Mouse (Mus musculus) midbrain, embryonic 15.5 days (tissue): ENCODE measurements at regions not wholly inside any gene's neighbourhood (a gene's known extent, or its start where the extent isn't known, plus 50 kb on each side); places are given as distances from the start of the nearest gene placed in this dataset.
A peak's percentile ranks its signal among the peaks of the same experiment; 100 is the strongest.

Source experiments
- ATAC-seq: fragments of 200-750 bp; cut with Nextera tagmentation; replicated peaks from 2 replicates; pipeline ENCODE4 v1.8.0; 2017; ENCODE audit warnings: moderate TSS enrichment
- H3K27ac ChIP-seq: fragments of 300-500 bp; sonication (generic); 2 replicates; pipeline ENCODE4 v1.5.1; 2015; ENCODE audit warnings: mild to moderate bottlenecking, inconsistent platforms
- H3K27me3 ChIP-seq: fragments of 300-500 bp; sonication (generic); replicated peaks from 2 replicates; pipeline ENCODE4 v1.6.1; 2015; ENCODE audit warnings: inconsistent platforms
- H3K36me3 ChIP-seq: fragments of 300-500 bp; sonication (generic); replicated peaks from 2 replicates; pipeline ENCODE4 v1.6.1; 2015; ENCODE audit warnings: inconsistent platforms
- H3K4me1 ChIP-seq: fragments of 300-500 bp; sonication (generic); 2 replicates; pipeline ENCODE4 v1.6.1; 2015; ENCODE audit warnings: inconsistent platforms
- H3K4me2 ChIP-seq: fragments of 300-500 bp; sonication (generic); 2 replicates; pipeline ENCODE4 v1.6.1; 2015; ENCODE audit warnings: inconsistent platforms, mild to moderate bottlenecking, moderate library complexity
- H3K4me3 ChIP-seq: fragments of 300-500 bp; sonication (generic); 2 replicates; pipeline ENCODE4 v1.5.1; 2015; ENCODE audit warnings: mild to moderate bottlenecking, inconsistent platforms
- H3K9ac ChIP-seq: fragments of 300-500 bp; sonication (generic); 2 replicates; pipeline ENCODE4 v1.6.1; 2015; ENCODE audit warnings: mild to moderate bottlenecking, inconsistent platforms
- H3K9me3 ChIP-seq: fragments of 300-500 bp; sonication (generic); 2 replicates; pipeline ENCODE4 v1.6.1; 2016; ENCODE audit warnings: inconsistent platforms
- WGBS: fragments of 180-500 bp; shearing (Covaris S2); methylation state at CpG from one replicate; pipeline ENCODE4 v1.1.7; 2015; ENCODE audit warnings: mixed read lengths; 5-methylcytosine and 5-hydroxymethylcytosine counted together

GRCm38 (mm10) chr5:68572816-68573215 is 541.2 kb downstream of the Grxcr1 start:
- no peak overlapping the region for H3K9ac ChIP-seq
- no peaks in the 10 kb centered on the region for H3K4me1 ChIP-seq
- no peaks in the 10 kb centered on the region for H3K27me3 ChIP-seq
- 93% methylated on average over 5 of the region's 5 CpGs for WGBS
- ATAC-seq: no peak
- H3K9me3 ChIP-seq: no peaks in the 10 kb centered on the region
- H3K4me2 ChIP-seq: no peak overlapping the region
- no peaks in the 10 kb centered on the region for H3K36me3 ChIP-seq
- H3K27ac ChIP-seq: no peak overlapping the region
- no peak overlapping the region for H3K4me3 ChIP-seq

- Histone ChIP-seq H3K4me1 (no peaks in the 10 kb centered on the region), H3K36me3 (no peaks in the 10 kb centered on the region), H3K4me2 (no peak overlapping the region), H3K27me3 (no peaks in the 10 kb centered on the region), H3K4me3 (no peak overlapping the region), H3K9me3 (no peaks in the 10 kb centered on the region), H3K9ac (no peak overlapping the region), H3K27ac (no peak overlapping the region)
- no peak for ATAC-seq
Observed at GRCm38 (mm10) chr5:68575827-68576226, 544.2 kb downstream of the Grxcr1 start.

GRCm38 (mm10) chr5:68578496-68578895 is 546.9 kb downstream of the Grxcr1 start:
- Histone ChIP-seq H3K27ac (no peak overlapping the region), H3K27me3 (no peaks in the 10 kb centered on the region), H3K4me1 (no peaks in the 10 kb centered on the region), H3K9me3 (no peaks in the 10 kb centered on the region), H3K4me2 (no peak overlapping the region), H3K36me3 (no peaks in the 10 kb centered on the region), H3K9ac (no peak overlapping the region), H3K4me3 (no peak overlapping the region)
- WGBS: 94% methylated on average over 1 of the region's 1 CpGs
- no peak for ATAC-seq

GRCm38 (mm10) chr5:68592423-68592822 is 560.8 kb downstream of the Grxcr1 start:
- Histone ChIP-seq H3K9ac (no peak overlapping the region), H3K36me3 (no peaks in the 10 kb centered on the region), H3K4me2 (no peak overlapping the region), H3K27ac (no peak overlapping the region), H3K4me1 (no peaks in the 10 kb centered on the region), H3K9me3 (no peaks in the 10 kb centered on the region), H3K4me3 (no peak overlapping the region), H3K27me3 (no peaks in the 10 kb centered on the region)
- ATAC-seq: no peak
- WGBS: 76% methylated on average over 3 of the region's 3 CpGs

GRCm38 (mm10) chr5:68618451-68618850 is 586.8 kb downstream of the Grxcr1 start:
- no peak for ATAC-seq
- Histone ChIP-seq H3K27me3 (no peaks in the 10 kb centered on the region), H3K4me2 (no peak overlapping the region)

GRCm38 (mm10) chr5:68635400-68635799 is 603.8 kb downstream of the Grxcr1 start:
- no peak overlapping the region for H3K27ac ChIP-seq
- ATAC-seq: no peak
- no peak overlapping the region for H3K4me3 ChIP-seq
- no peaks in the 10 kb centered on the region for H3K9me3 ChIP-seq
- H3K4me1 ChIP-seq: no peaks in the 10 kb centered on the region
- no peaks in the 10 kb centered on the region for H3K36me3 ChIP-seq
- no peak overlapping the region for H3K4me2 ChIP-seq
- 85% methylated on average over 3 of the region's 3 CpGs for WGBS
- no peaks in the 10 kb centered on the region for H3K27me3 ChIP-seq
- H3K9ac ChIP-seq: no peak overlapping the region

More at GRCm38 (mm10) chr5:68618451-68618850, 586.8 kb downstream of the Grxcr1 start:
- no peaks in the 10 kb centered on the region for H3K9me3 ChIP-seq
- no peaks in the 10 kb centered on the region for H3K4me1 ChIP-seq
- no peak overlapping the region for H3K9ac ChIP-seq
- no peak overlapping the region for H3K4me3 ChIP-seq
- H3K36me3 ChIP-seq: no peaks in the 10 kb centered on the region
- no peak overlapping the region for H3K27ac ChIP-seq

GRCm38 (mm10) chr5:68672834-68673233 is 641.2 kb downstream of the Grxcr1 start:
- H3K4me2 ChIP-seq: no peak overlapping the region
- no peak overlapping the region for H3K4me3 ChIP-seq
- no peaks in the 10 kb centered on the region for H3K9me3 ChIP-seq
- no peaks in the 10 kb centered on the region for H3K36me3 ChIP-seq
- WGBS: 81% methylated on average over 3 of the region's 3 CpGs
- H3K27ac ChIP-seq: no peak overlapping the region
- no peaks in the 10 kb centered on the region for H3K27me3 ChIP-seq
- H3K9ac ChIP-seq: no peak overlapping the region
- ATAC-seq: no peak
- H3K4me1 ChIP-seq: no peaks in the 10 kb centered on the region

GRCm38 (mm10) chr5:68701342-68701741 is 640.1 kb downstream of the Kctd8 start:
- Histone ChIP-seq H3K27me3 (no peaks in the 10 kb centered on the region), H3K36me3 (no peaks in the 10 kb centered on the region), H3K4me2 (no peak overlapping the region), H3K4me3 (no peak overlapping the region), H3K27ac (no peak overlapping the region), H3K9me3 (no peaks in the 10 kb centered on the region), H3K9ac (no peak overlapping the region), H3K4me1 (peaks cover 4% of the 10 kb centered on the region; the same call in 1 of the 2 replicates)
- 36% methylated on average over 3 of the region's 3 CpGs for WGBS
- ATAC-seq: 0 out of 2 replicates have a peak, but pooled peaks have one; percentile 13

GRCm38 (mm10) chr5:68705411-68706080 is 635.9 kb downstream of the Kctd8 start:
- H3K27ac ChIP-seq: 0 out of 2 replicates have a peak overlapping the region, but pooled peaks have one; percentile 32
- H3K9me3 ChIP-seq: no peaks in the 10 kb centered on the region
- no peak overlapping the region for H3K4me3 ChIP-seq
- no peaks in the 10 kb centered on the region for H3K36me3 ChIP-seq
- peaks cover 4% of the 10 kb centered on the region; the same call in 1 of the 2 replicates for H3K4me1 ChIP-seq
- H3K4me2 ChIP-seq: no peak overlapping the region
- peak; percentile 95 for ATAC-seq
- no peaks in the 10 kb centered on the region for H3K27me3 ChIP-seq
- no peak overlapping the region for H3K9ac ChIP-seq
- 38% methylated on average over 2 of the region's 2 CpGs for WGBS

GRCm38 (mm10) chr5:68726733-68727132 is 614.7 kb downstream of the Kctd8 start:
- no peak for ATAC-seq
- Histone ChIP-seq H3K4me2 (no peak overlapping the region), H3K27me3 (no peaks in the 10 kb centered on the region), H3K4me1 (no peaks in the 10 kb centered on the region), H3K9ac (no peak overlapping the region), H3K36me3 (no peaks in the 10 kb centered on the region), H3K27ac (no peak overlapping the region), H3K4me3 (no peak overlapping the region), H3K9me3 (no peaks in the 10 kb centered on the region)
- 64% methylated on average over 4 of the region's 4 CpGs for WGBS

GRCm38 (mm10) chr5:68735186-68735585 is 606.3 kb downstream of the Kctd8 start:
- H3K9ac ChIP-seq: no peak overlapping the region
- WGBS: 30% methylated on average over 5 of the region's 5 CpGs
- ATAC-seq: no peak
- H3K9me3 ChIP-seq: no peaks in the 10 kb centered on the region
- no peaks in the 10 kb centered on the region for H3K36me3 ChIP-seq
- H3K27me3 ChIP-seq: no peaks in the 10 kb centered on the region
- no peak overlapping the region for H3K27ac ChIP-seq
- H3K4me2 ChIP-seq: no peak overlapping the region
- no peak overlapping the region for H3K4me3 ChIP-seq
- no peaks in the 10 kb centered on the region for H3K4me1 ChIP-seq

GRCm38 (mm10) chr5:68750499-68750898 is 591.0 kb downstream of the Kctd8 start:
- 87% methylated on average over 3 of the region's 3 CpGs for WGBS
- Histone ChIP-seq H3K4me1 (no peaks in the 10 kb centered on the region), H3K27me3 (no peaks in the 10 kb centered on the region), H3K27ac (no peak overlapping the region), H3K9ac (no peak overlapping the region), H3K4me3 (no peak overlapping the region), H3K9me3 (no peaks in the 10 kb centered on the region), H3K4me2 (no peak overlapping the region), H3K36me3 (no peaks in the 10 kb centered on the region)
- ATAC-seq: no peak

- H3K27ac ChIP-seq: no peak overlapping the region
- no peaks in the 10 kb centered on the region for H3K36me3 ChIP-seq
- no peak overlapping the region for H3K9ac ChIP-seq
- ATAC-seq: no peak
- H3K4me1 ChIP-seq: no peaks in the 10 kb centered on the region
- no peak overlapping the region for H3K4me2 ChIP-seq
- H3K27me3 ChIP-seq: no peaks in the 10 kb centered on the region
- H3K9me3 ChIP-seq: no peaks in the 10 kb centered on the region
- H3K4me3 ChIP-seq: no peak overlapping the region
Observed at GRCm38 (mm10) chr5:68753025-68753424, 588.5 kb downstream of the Kctd8 start.
